Mouse (Mus musculus): Measurements from ENCODE around the gene Cdh22.

The Cdh22 gene

GRCm38 (mm10) chr2:165157900-165158299, 76.8 kb downstream of the Cdh22 start:
- ATAC-seq (ENCODE audit: low TSS enrichment): no peak

- ATAC-seq (ENCODE audit: low TSS enrichment): peak; percentile 80
Observed at GRCm38 (mm10) chr2:165153006-165153405, 81.6 kb downstream of the Cdh22 start.

GRCm38 (mm10) chr2:165149741-165150140, 84.9 kb downstream of the Cdh22 start:
- peak; percentile 32; the same call in 1 of the 2 replicates for ATAC-seq (ENCODE audit: low TSS enrichment)

- no peak for ATAC-seq (ENCODE audit: low TSS enrichment)
Observed at GRCm38 (mm10) chr2:165145821-165146220, 88.8 kb downstream of the Cdh22 start.

- ATAC-seq (ENCODE audit: low TSS enrichment): no peak
Observed at GRCm38 (mm10) chr2:165143487-165143886, 91.2 kb downstream of the Cdh22 start.

GRCm38 (mm10) chr2:165136049-165136448, 98.6 kb downstream of the Cdh22 start:
- ATAC-seq (ENCODE audit: low TSS enrichment): 0 out of 2 replicates have a peak, but pooled peaks have one; percentile 34

GRCm38 (mm10) chr2:165133566-165133965, 101.1 kb downstream of the Cdh22 start:
- no peak for ATAC-seq (ENCODE audit: low TSS enrichment)

- ATAC-seq (ENCODE audit: low TSS enrichment): peak; percentile 50; the same call in 1 of the 2 replicates
Observed at GRCm38 (mm10) chr2:165131428-165131827, 103.2 kb downstream of the Cdh22 start.

- ATAC-seq (ENCODE audit: low TSS enrichment): no peak
Observed at GRCm38 (mm10) chr2:165129189-165129588, 105.5 kb downstream of the Cdh22 start.

- no peak for ATAC-seq (ENCODE audit: low TSS enrichment)
Observed at GRCm38 (mm10) chr2:165126896-165127562, 107.6 kb downstream of the Cdh22 start.

- peak; percentile 50; the same call in 1 of the 2 replicates for ATAC-seq (ENCODE audit: low TSS enrichment)
Observed at GRCm38 (mm10) chr2:165121206-165121840, 113.3 kb downstream of the Cdh22 start.

GRCm38 (mm10) chr2:165120765-165121164, 113.9 kb downstream of the Cdh22 start:
- ATAC-seq (ENCODE audit: low TSS enrichment): no peak

GRCm38 (mm10) chr2:165113733-165114132, 120.9 kb downstream of the Cdh22 start:
- no peak for ATAC-seq (ENCODE audit: low TSS enrichment)

- ATAC-seq (ENCODE audit: low TSS enrichment): no peak
Observed at GRCm38 (mm10) chr2:165112149-165112548, 122.5 kb downstream of the Cdh22 start.

GRCm38 (mm10) chr2:165106585-165106984, 128.1 kb downstream of the Cdh22 start:
- ATAC-seq (ENCODE audit: low TSS enrichment): no peak

- no peak for ATAC-seq (ENCODE audit: low TSS enrichment)
Observed at GRCm38 (mm10) chr2:165105513-165106079, 129.1 kb downstream of the Cdh22 start.

GRCm38 (mm10) chr2:165102920-165103319, 131.7 kb downstream of the Cdh22 start:
- ATAC-seq (ENCODE audit: low TSS enrichment): no peak

- ATAC-seq (ENCODE audit: low TSS enrichment): no peak
Observed at GRCm38 (mm10) chr2:165100749-165101148, 133.9 kb downstream of the Cdh22 start.

- ATAC-seq (ENCODE audit: low TSS enrichment): no peak
Observed at GRCm38 (mm10) chr2:165098861-165099260, 135.8 kb downstream of the Cdh22 start.

- no peak for ATAC-seq (ENCODE audit: low TSS enrichment)
Observed at GRCm38 (mm10) chr2:165096367-165096766, 138.3 kb downstream of the Cdh22 start.

GRCm38 (mm10) chr2:165092393-165092792, 142.3 kb downstream of the Cdh22 start:
- no peak for ATAC-seq (ENCODE audit: low TSS enrichment)

GRCm38 (mm10) chr2:165091433-165091965, 143.2 kb downstream of the Cdh22 start:
- no peak for ATAC-seq (ENCODE audit: low TSS enrichment)

GRCm38 (mm10) chr2:165090650-165091049, 144.0 kb downstream of the Cdh22 start, which contains the start of gene 1700025C18Rik:
TSS of gene 1700025C18Rik (minus strand) at chr2:165090750.
- no peak for ATAC-seq (ENCODE audit: low TSS enrichment)
